Mouse (Mus musculus): ENCODE results near the gene Gm5751. TPM values are rescaled to one million over a fixed set of nuclear protein-coding genes. Genes with fewer than 3 reads are reported as not detected.
A peak's percentile ranks its signal among the peaks of the same experiment; 100 is the strongest.
"Not testable (repeated sequence)": the region's sequence is repeated elsewhere in the genome, so short reads cannot be mapped to it uniquely, and the experiment has no call there.

The Gm5751 gene
- total RNA-seq (2021), result not detected

- not testable (repeated sequence) for DNase-seq
Observed at GRCm38 (mm10) chrX:8873953-8874352, at the start of gene Gm5751. TSS of gene Gm5751 (plus strand) at chrX:8874253.

GRCm38 (mm10) chrX:8832043-8832442 lies 42.0 kb upstream of the Gm5751 start:
- DNase-seq, result peak; percentile 34 to 62
- intact Hi-C loops (cut with DNase I), result loop anchor here (1.0 kb wide), 1 partner anchor 116 kb away; no protein-coding TSS in a partner anchor

More at GRCm38 (mm10) chrX:8873953-8874352, at the start of gene Gm5751:
- intact Hi-C loops (cut with DNase I), result loop anchor here (1.0 kb wide), 1 partner anchor 35 kb away; no protein-coding TSS in a partner anchor

- intact Hi-C loops (cut with DNase I), result no loop called here
- DNase-seq, result no peak
Observed at GRCm38 (mm10) chrX:8843694-8844093, 30.4 kb upstream of the Gm5751 start, which contains the start of gene Gm6592. TSS of gene Gm6592 (plus strand) at chrX:8843994.

GRCm38 (mm10) chrX:8852486-8852885 lies 21.6 kb upstream of the Gm5751 start:
- no peak for DNase-seq

GRCm38 (mm10) chrX:8864331-8864730 lies 9.7 kb upstream of the Gm5751 start:
- peak; percentile 67 to 70 for DNase-seq
- intact Hi-C loops (cut with DNase I), result not testable (repeated sequence)

More at GRCm38 (mm10) chrX:8852486-8852885, 21.6 kb upstream of the Gm5751 start:
- intact Hi-C loops (cut with DNase I), result no loop called here

GRCm38 (mm10) chrX:8884336-8884735 lies 10.3 kb downstream of the Gm5751 start:
- DNase-seq, result no peak
- intact Hi-C loops (cut with DNase I), result no loop called here

- no peak for DNase-seq
- intact Hi-C loops (cut with DNase I), result no loop called here
Observed at GRCm38 (mm10) chrX:8891975-8892342, 17.9 kb downstream of the Gm5751 start.

GRCm38 (mm10) chrX:8892343-8893155 lies 18.5 kb downstream of the Gm5751 start, which contains the start of gene B630019K06Rik:
TSS of gene B630019K06Rik (plus strand) at chrX:8892382.
- intact Hi-C loops (cut with DNase I), result no loop called here
- DNase-seq, result peak; percentile 59 to 66

GRCm38 (mm10) chrX:8893182-8893651 lies 19.2 kb downstream of the Gm5751 start:
- intact Hi-C loops (cut with DNase I), result no loop called here
- peak in 1 of 2 experiments; percentile 9 for DNase-seq

- no peak for DNase-seq
- intact Hi-C loops (cut with DNase I), result no loop called here
Observed at GRCm38 (mm10) chrX:8900823-8901222, 26.8 kb downstream of the Gm5751 start.

GRCm38 (mm10) chrX:8901906-8902472 lies 27.9 kb downstream of the Gm5751 start:
- intact Hi-C loops (cut with DNase I), result no loop called here
- DNase-seq, result no peak

- no peak for DNase-seq
- intact Hi-C loops (cut with DNase I), result no loop called here
Observed at GRCm38 (mm10) chrX:8921080-8921479, 47.0 kb downstream of the Gm5751 start.

GRCm38 (mm10) chrX:8921813-8922607 lies 48.0 kb downstream of the Gm5751 start:
- intact Hi-C loops (cut with DNase I), result no loop called here
- DNase-seq, result peak in 1 of 2 experiments; percentile 1

GRCm38 (mm10) chrX:8927308-8927707 lies 53.3 kb downstream of the Gm5751 start:
- intact Hi-C loops (cut with DNase I), result no loop called here
- no peak for DNase-seq

Other genes starting within 250 kb of the Gm5751 start
- not detected for gene Ssxb8, start 183.4 kb upstream of the Gm5751 start, total RNA-seq (2021)
- not detected for gene Ssx9, start 125.8 kb upstream of the Gm5751 start, total RNA-seq (2021)
- gene Ssxb5, start 70.6 kb upstream of the Gm5751 start, total RNA-seq (2021), result not detected
- gene Gm6592, start 30.3 kb upstream of the Gm5751 start, total RNA-seq (2021), result not detected
- 1 to 10 TPM; 1.2 to 1.6 TPM for gene B630019K06Rik, start 18.1 kb downstream of the Gm5751 start, total RNA-seq (2021)
- not detected for gene Fthl17b, start 88.7 kb downstream of the Gm5751 start, total RNA-seq (2021)
- not detected for gene Fthl17c, start 102.3 kb downstream of the Gm5751 start, total RNA-seq (2021)
- gene Fthl17d, start 112.5 kb downstream of the Gm5751 start, total RNA-seq (2021), result not detected
- gene Fthl17e, start 159.2 kb downstream of the Gm5751 start, total RNA-seq (2021), result not detected
- not detected for gene Fthl17f, start 188.8 kb downstream of the Gm5751 start, total RNA-seq (2021)
- gene 4930402K13Rik, start 230.3 kb downstream of the Gm5751 start, total RNA-seq (2021), result not detected

All from heart, postnatal 10 days (tissue).